Mouse (Mus musculus): ENCODE data around the gene Wwc2.
"Not testable (repeated sequence)": the region's sequence is repeated elsewhere in the genome, so short reads cannot be mapped to it uniquely, and the experiment has no call there.

Wwc2 gene

DNA sequence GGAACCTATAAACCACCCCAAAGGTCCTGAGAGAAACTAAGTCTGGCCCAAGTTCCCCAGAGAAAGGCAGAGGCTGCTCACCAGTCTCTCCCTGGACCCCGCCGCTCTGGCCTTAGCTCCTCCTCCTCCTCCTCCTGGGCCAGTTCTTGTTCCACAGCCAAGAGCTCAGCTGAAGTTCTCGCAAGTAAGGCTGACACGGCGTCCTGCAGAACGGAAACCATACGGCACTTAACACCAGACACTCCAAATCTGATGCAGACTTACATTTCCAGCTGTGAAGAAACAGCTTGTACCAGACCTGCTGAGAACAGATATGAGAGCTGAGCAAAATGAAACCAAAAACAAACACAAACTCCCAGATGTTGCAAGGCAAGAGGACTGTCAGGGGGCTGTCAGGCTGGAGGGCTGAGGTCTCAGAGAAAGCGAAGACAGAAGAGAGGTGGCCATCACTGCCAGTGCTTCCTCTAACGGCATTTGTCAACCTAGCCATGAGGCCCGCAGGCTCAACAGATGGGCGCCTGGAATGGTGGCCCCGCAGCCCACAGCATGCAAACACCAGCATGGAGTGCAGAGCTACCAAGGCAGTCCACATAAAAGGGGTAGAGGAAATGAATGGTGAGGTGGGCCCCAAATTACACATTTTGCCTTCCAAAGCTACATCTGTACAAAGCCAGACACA, 138.8 kb downstream of the Wwc2 start:
- DNase-seq (ENCODE audit: low spot score) = peak; percentile 28

- no peak for DNase-seq (ENCODE audit: low spot score)
These were observed 140.9 kb downstream of the Wwc2 start for GRCm38 (mm10) chr8:47849842-47850241.

DNA sequence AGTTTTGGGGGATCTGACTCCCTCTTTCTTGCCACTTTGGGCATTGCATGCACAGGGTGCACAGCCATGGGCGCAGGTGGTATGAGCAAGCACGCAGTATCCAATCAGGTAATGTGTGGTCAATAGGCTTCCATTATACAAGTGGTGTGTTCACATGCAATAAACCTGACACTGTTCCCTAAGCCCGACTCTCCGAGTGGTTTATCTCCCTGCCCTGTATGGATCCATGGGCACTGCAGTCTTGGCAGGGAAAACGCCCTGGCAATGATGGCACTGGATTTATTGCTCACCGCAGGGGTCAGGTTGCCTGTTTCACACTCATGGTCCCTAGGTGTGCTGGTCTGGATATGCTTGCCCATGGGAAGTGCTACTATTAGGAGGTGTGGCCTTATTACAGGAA, 142.8 kb downstream of the Wwc2 start:
- DNase-seq (ENCODE audit: low spot score) = no peak

DNA sequence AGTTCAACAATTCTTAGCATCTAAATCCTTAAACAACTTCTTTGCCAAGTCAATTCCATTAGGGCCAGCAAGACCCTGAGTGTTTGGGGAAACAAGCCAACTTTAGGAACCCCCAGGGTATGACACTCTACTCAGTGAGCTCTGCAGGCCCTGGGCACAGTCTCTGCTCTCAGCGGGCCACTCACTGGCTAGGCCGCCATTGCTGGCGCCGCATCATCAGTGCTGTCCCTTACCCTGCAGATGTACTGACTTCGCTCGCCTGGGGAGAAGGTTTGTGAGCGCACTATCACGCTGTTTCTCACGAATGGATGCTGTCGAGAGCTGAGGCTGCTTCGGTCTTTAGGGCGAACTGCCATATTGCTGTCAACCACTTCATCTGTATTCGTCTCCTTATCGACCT, 143.6 kb downstream of the Wwc2 start:
- no peak for DNase-seq (ENCODE audit: low spot score)

DNA sequence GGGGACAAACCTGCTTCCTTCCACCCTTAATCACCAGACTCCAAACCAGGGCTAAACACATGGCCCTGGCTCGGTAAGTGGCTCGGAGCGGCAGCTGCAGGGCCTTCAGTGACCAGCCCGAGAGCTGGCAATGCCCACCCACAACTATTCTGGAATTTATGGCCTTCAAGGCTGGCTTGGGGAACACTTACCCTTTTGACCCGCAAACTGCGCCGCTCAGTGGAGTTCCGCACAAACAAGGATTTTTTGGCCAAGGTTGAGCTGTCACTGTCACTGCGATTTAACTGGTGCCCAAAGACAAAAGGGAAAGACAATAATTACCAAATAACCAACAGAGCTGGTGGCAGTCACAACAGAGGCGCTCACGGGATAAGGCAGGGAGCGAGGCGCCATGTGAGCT, 144.8 kb downstream of the Wwc2 start:
- no peak for DNase-seq (ENCODE audit: low spot score)

- DNase-seq (ENCODE audit: low spot score) = no peak
These were observed 147.1 kb downstream of the Wwc2 start for GRCm38 (mm10) chr8:47843651-47844050.

DNA sequence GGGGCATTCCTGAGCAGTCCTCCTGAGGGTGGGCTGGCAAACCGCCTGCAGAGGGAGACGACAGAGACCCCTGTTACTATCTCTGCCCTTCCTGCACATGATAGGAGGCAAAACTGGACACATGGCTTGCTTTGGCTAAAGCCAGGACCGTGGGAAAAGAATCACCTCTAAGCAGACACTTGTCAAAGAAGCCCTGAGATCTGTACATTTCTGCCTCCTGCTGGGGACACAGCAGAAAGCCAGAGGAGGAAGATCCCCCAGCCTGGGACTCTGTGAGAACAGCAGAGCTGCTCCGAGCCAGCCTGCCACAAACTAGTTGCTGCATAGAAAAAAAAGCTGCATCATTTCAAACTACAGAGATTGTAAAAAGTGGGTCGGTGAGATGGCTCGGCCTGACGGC, 147.7 kb downstream of the Wwc2 start:
- no peak for DNase-seq (ENCODE audit: low spot score)

GRCm38 (mm10) chr8:47833944-47834343, 156.8 kb downstream of the Wwc2 start:
- DNase-seq (ENCODE audit: low spot score) = no peak

GRCm38 (mm10) chr8:47832616-47833015, 158.1 kb downstream of the Wwc2 start:
- no peak for DNase-seq (ENCODE audit: low spot score)

- no peak for DNase-seq (ENCODE audit: low spot score)
These were observed 163.8 kb downstream of the Wwc2 start for GRCm38 (mm10) chr8:47826911-47827310.

- no peak for DNase-seq (ENCODE audit: low spot score)
These were observed 165.1 kb downstream of the Wwc2 start for GRCm38 (mm10) chr8:47825596-47825995.

GRCm38 (mm10) chr8:47824182-47824581, 166.5 kb downstream of the Wwc2 start, which contains the start of gene Cldn22:
Cldn22 (plus strand) TSS chr8:47824482.
- DNase-seq (ENCODE audit: low spot score) = no peak

GRCm38 (mm10) chr8:47823777-47824176, 166.9 kb downstream of the Wwc2 start:
- no peak for DNase-seq (ENCODE audit: low spot score)

DNA sequence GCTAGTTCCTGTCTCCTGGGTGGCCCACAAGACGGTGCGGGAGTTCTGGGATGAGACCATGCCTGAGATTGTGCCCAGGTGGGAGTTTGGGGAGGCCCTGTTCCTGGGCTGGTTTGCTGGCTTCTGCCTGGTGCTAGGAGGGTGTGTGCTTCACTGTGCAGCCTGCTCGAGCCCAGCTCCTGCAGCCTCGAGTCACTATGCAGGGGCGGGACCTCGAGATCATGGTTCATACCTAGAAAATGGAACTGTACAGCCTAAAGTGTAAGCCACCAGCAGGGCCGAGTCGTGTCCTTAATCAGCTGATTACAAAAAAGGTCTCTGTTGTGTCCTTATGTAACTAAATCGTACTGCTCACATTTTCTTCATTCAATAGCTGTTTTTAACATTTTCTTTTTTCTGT, 168.2 kb downstream of the Wwc2 start:
- DNase-seq (ENCODE audit: low spot score) = not testable (repeated sequence)

- DNase-seq (ENCODE audit: low spot score) = no peak
These were observed 168.9 kb downstream of the Wwc2 start, which contains the start of gene Cldn24 for GRCm38 (mm10) chr8:47821843-47822242. Cldn24 (plus strand) TSS chr8:47822143.

DNA sequence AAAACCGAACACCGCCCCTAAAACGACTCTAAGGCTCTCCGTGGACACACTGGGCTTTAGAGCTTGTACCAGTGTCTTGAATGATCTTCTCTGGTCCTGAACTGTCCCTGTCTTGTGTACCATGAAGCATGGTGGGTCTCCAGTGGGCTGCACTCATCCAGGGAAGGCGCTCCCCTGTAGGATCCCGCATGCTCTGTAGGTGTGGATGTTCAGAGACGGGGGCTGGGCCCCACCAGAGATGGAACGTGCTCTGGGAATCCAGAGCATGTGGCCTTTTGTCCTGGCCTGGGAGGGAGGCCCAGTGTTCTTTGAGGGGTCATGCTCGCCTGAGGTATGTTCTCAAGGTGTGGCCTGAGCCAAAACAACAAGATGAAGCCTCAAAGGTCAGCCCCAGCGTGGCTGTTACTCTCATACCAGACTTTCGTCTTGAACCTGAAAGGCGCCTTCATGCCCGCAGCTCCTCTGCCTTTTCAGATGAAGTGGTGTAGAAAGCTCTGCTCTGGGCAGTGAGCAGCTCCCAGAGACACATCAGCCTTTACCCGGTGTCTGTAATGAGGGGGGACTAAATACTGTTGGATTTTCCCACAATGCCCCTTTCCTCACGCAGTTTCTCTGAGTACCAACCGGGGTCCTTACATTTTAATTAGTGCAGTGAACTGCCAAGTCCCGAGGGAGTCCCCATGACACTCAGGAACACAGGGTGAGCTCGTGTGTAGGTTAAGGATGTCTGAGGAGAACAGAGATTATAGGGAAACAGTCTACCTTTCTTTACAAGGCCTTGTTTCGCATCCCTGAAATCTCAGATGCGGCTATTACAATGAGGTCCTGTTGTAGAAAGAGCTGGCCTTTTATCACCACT, 169.6 kb downstream of the Wwc2 start:
- DNase-seq (ENCODE audit: low spot score) = no peak

- DNase-seq (ENCODE audit: low spot score) = no peak
These were observed 171.7 kb downstream of the Wwc2 start for GRCm38 (mm10) chr8:47819034-47819433.

DNA sequence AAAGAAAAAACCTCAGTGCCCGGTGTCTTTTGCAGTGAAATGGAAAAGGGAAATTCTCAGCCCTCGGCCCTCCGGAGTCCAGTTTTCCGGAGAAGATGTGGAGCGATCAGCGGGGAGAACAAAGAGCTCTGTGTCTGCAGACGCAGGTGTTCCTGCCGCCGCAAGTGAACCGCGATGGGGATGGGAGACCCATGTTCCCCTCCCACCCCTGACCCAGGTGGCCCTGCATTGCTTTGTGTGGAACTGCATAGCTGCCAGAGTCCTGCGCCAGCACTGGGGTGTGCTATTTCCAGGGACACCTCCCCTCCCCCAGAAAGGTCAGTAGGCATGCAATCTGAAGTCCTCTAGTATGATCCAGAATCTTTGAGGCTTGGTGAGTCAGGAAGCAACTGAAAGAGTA, 179.5 kb downstream of the Wwc2 start:
- no peak for DNase-seq (ENCODE audit: low spot score)

DNA sequence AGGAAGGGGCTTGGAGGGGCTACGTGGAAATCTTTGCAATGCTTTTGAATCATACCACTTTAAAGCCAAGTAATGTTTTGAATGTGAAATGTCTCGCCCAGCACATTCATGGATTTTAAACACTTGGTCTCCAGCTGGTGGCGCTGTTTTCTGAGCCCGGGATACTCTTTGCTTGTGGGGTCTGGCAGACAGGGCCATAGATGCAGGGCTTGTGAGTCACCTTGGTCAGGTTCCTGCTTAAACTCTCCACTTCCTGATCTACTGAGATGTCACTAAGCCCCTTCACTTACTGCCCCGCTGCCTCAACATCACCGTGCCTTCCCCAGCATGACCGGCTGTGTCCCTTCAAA, 180.1 kb downstream of the Wwc2 start:
- no peak for DNase-seq (ENCODE audit: low spot score)

DNA sequence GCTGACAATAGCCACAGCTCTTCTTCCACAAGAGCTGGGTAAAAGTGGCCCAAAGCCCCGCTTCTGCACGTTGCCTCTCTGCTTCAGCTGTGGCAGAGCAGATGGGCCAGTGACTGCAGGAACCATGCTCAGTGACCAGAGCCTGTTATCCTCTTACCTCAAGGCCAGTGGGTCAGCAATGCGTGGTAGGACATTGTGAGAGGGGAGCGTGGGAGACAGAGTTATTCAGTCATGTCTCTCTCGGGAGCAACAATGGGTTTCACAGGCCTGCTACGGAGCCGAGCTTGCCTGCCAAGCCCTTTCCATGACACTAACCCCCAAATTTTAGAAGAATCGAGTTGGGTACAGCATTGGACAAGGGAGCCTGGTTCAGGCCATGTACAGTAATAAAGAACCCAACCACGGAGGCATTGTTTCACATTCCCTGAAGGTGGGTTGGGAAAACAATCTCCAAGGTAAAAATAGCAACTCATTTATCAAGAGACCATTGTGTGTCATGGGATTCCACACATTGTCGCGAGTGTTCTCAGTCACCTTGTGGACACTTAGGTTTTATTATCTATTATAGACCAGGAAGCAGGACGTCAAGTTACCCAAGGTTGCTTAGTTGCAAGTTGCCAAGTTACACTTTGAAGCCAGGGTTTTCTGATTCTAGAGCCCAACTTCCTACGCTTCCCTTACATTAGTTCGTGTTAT, 180.6 kb downstream of the Wwc2 start:
- no peak for DNase-seq (ENCODE audit: low spot score)

- no peak for DNase-seq (ENCODE audit: low spot score)
These were observed 186.5 kb downstream of the Wwc2 start for GRCm38 (mm10) chr8:47804262-47804661.

- no peak for DNase-seq (ENCODE audit: low spot score)
These were observed 188.4 kb downstream of the Wwc2 start for GRCm38 (mm10) chr8:47802349-47802748.

GRCm38 (mm10) chr8:47799438-47799837, 191.3 kb downstream of the Wwc2 start:
- no peak for DNase-seq (ENCODE audit: low spot score)

Data from layer of hippocampus, adult 11-12 months (tissue).